Mouse (Mus musculus) forebrain, embryonic 15.5 days (tissue): ENCODE measurements around the gene Gpatch1. TPM values are rescaled to one million over a fixed set of nuclear protein-coding genes. Genes with fewer than 3 reads are reported as not detected.

Experiments
- ATAC-seq: fragments of 200-750 bp; cut with Nextera tagmentation; replicated peaks from 2 replicates; pipeline ENCODE4 v1.8.0; 2017; ENCODE audit warnings: mild to moderate bottlenecking, moderate TSS enrichment, moderate library complexity
- H3K27ac ChIP-seq: fragments of 300-500 bp; sonication (generic); replicated peaks from 2 replicates; pipeline ENCODE4 v1.5.1; 2015; ENCODE audit warnings: mild to moderate bottlenecking, inconsistent platforms
- H3K27me3 ChIP-seq: fragments of 300-500 bp; sonication (generic); 2 replicates; pipeline ENCODE4 v1.6.1; 2015; ENCODE audit warnings: inconsistent platforms
- H3K36me3 ChIP-seq: fragments of 300-500 bp; sonication (generic); 2 replicates; pipeline ENCODE4 v1.6.1; 2015; ENCODE audit warnings: mild to moderate bottlenecking, inconsistent platforms
- H3K4me1 ChIP-seq: fragments of 300-500 bp; sonication (generic); 2 replicates; pipeline ENCODE4 v1.6.1; 2015; ENCODE audit warnings: inconsistent platforms
- H3K4me2 ChIP-seq: fragments of 300-500 bp; sonication (generic); replicated peaks from 2 replicates; pipeline ENCODE4 v1.6.1; 2015; ENCODE audit warnings: mild to moderate bottlenecking, inconsistent platforms
- H3K4me3 ChIP-seq: fragments of 300-500 bp; sonication (generic); 2 replicates; pipeline ENCODE4 v1.5.1; 2015; ENCODE audit warnings: mild to moderate bottlenecking, inconsistent platforms
- H3K9ac ChIP-seq: fragments of 300-500 bp; sonication (generic); replicated peaks from 2 replicates; pipeline ENCODE4 v1.6.1; 2015; ENCODE audit warnings: mild to moderate bottlenecking, inconsistent platforms
- H3K9me3 ChIP-seq: fragments of 300-500 bp; sonication (generic); 2 replicates; pipeline ENCODE4 v1.6.1; 2016; ENCODE audit warnings: inconsistent platforms
- WGBS: fragments of 180-500 bp; shearing (Covaris S2); methylation state at CpG from one replicate; pipeline ENCODE4 v1.1.7; 2015; ENCODE audit warnings: mixed read lengths; 5-methylcytosine and 5-hydroxymethylcytosine counted together
- polyA plus RNA-seq: library from polyadenylated mRNA; unstranded; fragments of >200 nt; fragmentation: Nextera tagmentation; extraction: Ambion mirVana; gene quantifications from 2 replicates; pipeline ENCODE4 v1.2.1, GENCODE M21; 2015

Gene Gpatch1
- 22.8 and 25.2 TPM in 2 replicates for polyA plus RNA-seq

GRCm38 (mm10) chr7:35317729-35318609 lies at the start of gene Gpatch1:
Gene Gpatch1 (minus strand): TSS chr7:35318440.
- peak within 1 kb of the TSS; percentile 95 for H3K9ac ChIP-seq
- peak within 1 kb of the TSS; percentile 76 for H3K4me2 ChIP-seq
- ATAC-seq: peak; percentile 84
- 2% methylated on average over 39 of the region's 39 CpGs for WGBS
- H3K4me1 ChIP-seq: peaks cover 13% of the 10 kb centered on the region
- no peaks in the 10 kb centered on the region for H3K27me3 ChIP-seq
- H3K9me3 ChIP-seq: no peaks in the 10 kb centered on the region
- H3K36me3 ChIP-seq: no peaks in the 10 kb centered on the region
- peak within 1 kb of the TSS; percentile 70 for H3K27ac ChIP-seq
- peak within 1 kb of the TSS; percentile 93 for H3K4me3 ChIP-seq

GRCm38 (mm10) chr7:35365161-35365910 lies 47.1 kb upstream of the Gpatch1 start:
- H3K36me3 ChIP-seq: no peaks in the 10 kb centered on the region
- H3K9me3 ChIP-seq: no peaks in the 10 kb centered on the region
- H3K4me2 ChIP-seq: no peak overlapping the region
- H3K4me3 ChIP-seq: no peak overlapping the region
- no peak for ATAC-seq
- no peak overlapping the region for H3K27ac ChIP-seq
- WGBS: 82% methylated on average over 12 of the region's 12 CpGs
- H3K27me3 ChIP-seq: no peaks in the 10 kb centered on the region
- no peaks in the 10 kb centered on the region for H3K4me1 ChIP-seq
- H3K9ac ChIP-seq: no peak overlapping the region

- Histone ChIP-seq H3K9ac (no peak overlapping the region), H3K4me3 (no peak overlapping the region), H3K36me3 (no peaks in the 10 kb centered on the region), H3K4me1 (no peaks in the 10 kb centered on the region), H3K4me2 (no peak overlapping the region), H3K27me3 (no peaks in the 10 kb centered on the region), H3K27ac (no peak overlapping the region), H3K9me3 (no peaks in the 10 kb centered on the region)
- no peak for ATAC-seq
- WGBS: 88% methylated on average over 5 of the region's 5 CpGs
Measured at GRCm38 (mm10) chr7:35362868-35363267, 44.6 kb upstream of the Gpatch1 start.

GRCm38 (mm10) chr7:35362253-35362652 lies 44.0 kb upstream of the Gpatch1 start:
- Histone ChIP-seq H3K9me3 (no peaks in the 10 kb centered on the region), H3K4me1 (no peaks in the 10 kb centered on the region), H3K27ac (no peak overlapping the region), H3K4me3 (no peak overlapping the region), H3K27me3 (no peaks in the 10 kb centered on the region), H3K9ac (no peak overlapping the region), H3K4me2 (no peak overlapping the region), H3K36me3 (no peaks in the 10 kb centered on the region)
- 85% methylated on average over 5 of the region's 5 CpGs for WGBS
- ATAC-seq: no peak

GRCm38 (mm10) chr7:35357621-35358020 lies 39.4 kb upstream of the Gpatch1 start:
- Histone ChIP-seq H3K36me3 (no peaks in the 10 kb centered on the region), H3K9ac (no peak overlapping the region), H3K4me3 (no peak overlapping the region), H3K4me1 (no peaks in the 10 kb centered on the region), H3K27me3 (no peaks in the 10 kb centered on the region), H3K4me2 (no peak overlapping the region), H3K27ac (no peak overlapping the region), H3K9me3 (no peaks in the 10 kb centered on the region)
- WGBS: 88% methylated on average over 12 of the region's 12 CpGs
- ATAC-seq: no peak

- Histone ChIP-seq H3K9me3 (no peaks in the 10 kb centered on the region), H3K9ac (no peak overlapping the region), H3K4me3 (no peak overlapping the region), H3K36me3 (no peaks in the 10 kb centered on the region), H3K27me3 (no peaks in the 10 kb centered on the region), H3K4me1 (no peaks in the 10 kb centered on the region), H3K27ac (no peak overlapping the region), H3K4me2 (no peak overlapping the region)
- 85% methylated on average over 5 of the region's 5 CpGs for WGBS
- ATAC-seq: no peak
Measured at GRCm38 (mm10) chr7:35355303-35355872, 37.1 kb upstream of the Gpatch1 start.

GRCm38 (mm10) chr7:35353306-35353705 lies 35.1 kb upstream of the Gpatch1 start:
- WGBS: 96% methylated on average over 15 of the region's 15 CpGs
- Histone ChIP-seq H3K4me3 (no peak overlapping the region), H3K4me2 (no peak overlapping the region), H3K36me3 (no peaks in the 10 kb centered on the region), H3K9me3 (no peaks in the 10 kb centered on the region), H3K9ac (no peak overlapping the region), H3K4me1 (no peaks in the 10 kb centered on the region), H3K27me3 (no peaks in the 10 kb centered on the region), H3K27ac (no peak overlapping the region)
- ATAC-seq: no peak

- no peak overlapping the region for H3K4me3 ChIP-seq
- 90% methylated on average over 3 of the region's 3 CpGs for WGBS
- no peaks in the 10 kb centered on the region for H3K36me3 ChIP-seq
- no peak overlapping the region for H3K4me2 ChIP-seq
- no peak for ATAC-seq
- H3K9ac ChIP-seq: no peak overlapping the region
- H3K4me1 ChIP-seq: no peaks in the 10 kb centered on the region
- no peak overlapping the region for H3K27ac ChIP-seq
- no peaks in the 10 kb centered on the region for H3K9me3 ChIP-seq
- H3K27me3 ChIP-seq: no peaks in the 10 kb centered on the region
Measured at GRCm38 (mm10) chr7:35351155-35351554, 32.9 kb upstream of the Gpatch1 start.

GRCm38 (mm10) chr7:35349886-35350684 lies 31.8 kb upstream of the Gpatch1 start:
- no peak overlapping the region for H3K4me2 ChIP-seq
- no peak overlapping the region for H3K9ac ChIP-seq
- H3K36me3 ChIP-seq: no peaks in the 10 kb centered on the region
- H3K27me3 ChIP-seq: no peaks in the 10 kb centered on the region
- no peak overlapping the region for H3K27ac ChIP-seq
- no peaks in the 10 kb centered on the region for H3K4me1 ChIP-seq
- no peak overlapping the region for H3K4me3 ChIP-seq
- ATAC-seq: no peak
- WGBS: 91% methylated on average over 8 of the region's 8 CpGs
- no peaks in the 10 kb centered on the region for H3K9me3 ChIP-seq

- no peak for ATAC-seq
- no peaks in the 10 kb centered on the region for H3K9me3 ChIP-seq
- H3K4me3 ChIP-seq: no peak overlapping the region
- H3K4me1 ChIP-seq: no peaks in the 10 kb centered on the region
- H3K27me3 ChIP-seq: no peaks in the 10 kb centered on the region
- WGBS: 94% methylated on average over 4 of the region's 4 CpGs
- no peak overlapping the region for H3K4me2 ChIP-seq
- no peak overlapping the region for H3K27ac ChIP-seq
- no peaks in the 10 kb centered on the region for H3K36me3 ChIP-seq
- H3K9ac ChIP-seq: no peak overlapping the region
Measured at GRCm38 (mm10) chr7:35349022-35349421, 30.8 kb upstream of the Gpatch1 start.

GRCm38 (mm10) chr7:35347918-35348700 lies 29.9 kb upstream of the Gpatch1 start:
- H3K4me3 ChIP-seq: no peak overlapping the region
- H3K9ac ChIP-seq: no peak overlapping the region
- no peaks in the 10 kb centered on the region for H3K27me3 ChIP-seq
- H3K9me3 ChIP-seq: no peaks in the 10 kb centered on the region
- H3K4me2 ChIP-seq: no peak overlapping the region
- no peaks in the 10 kb centered on the region for H3K4me1 ChIP-seq
- ATAC-seq: no peak
- no peak overlapping the region for H3K27ac ChIP-seq
- 76% methylated on average over 17 of the region's 18 CpGs for WGBS
- no peaks in the 10 kb centered on the region for H3K36me3 ChIP-seq
